Comparison of ENCODE assay signal across 20 mouse cellular contexts in genomic region chr16:97428026-97428425, GRCm38 (mm10). TPM values are rescaled to one million over a fixed set of nuclear protein-coding genes. Genes with fewer than 3 reads are reported as not detected.
A peak's percentile ranks its signal among the peaks of the same experiment; 100 is the strongest.
DNase-seq lines count a peak whose midpoint lies in the region; TF ChIP-seq lines count a peak whose summit lies in the region.
"Had no signal": no experiment of that assay in that cellular context is flagged by ENCODE, and none has a peak within 500 bp of the region (broad histone marks: within the 10 kb centered on the region; RNA-seq: fewer than 3 reads in every experiment).

No protein-coding gene starts in this region.

- TF ChIP-seq POLR2A in brain, embryonic 14.5 days (IDR thresholded peaks at IDR 0.05; ENCODE audit: borderline replicate concordance, extremely low read depth, insufficient read depth, insufficient read length, poor library complexity, severe bottlenecking): no peak

- DNase-seq in cerebellum, postnatal 14 days: peak; percentile 65 to 68
- DNase-seq in cerebellum, postnatal 36 days: no peak
- DNase-seq in left cerebral cortex, postnatal 4 days: peak; percentile 6
- no peak for DNase-seq in left cerebral cortex, adult 9 months (ENCODE audit: low spot score in 2 of 2)
- DNase-seq in brain, embryonic 14.5 days (ENCODE audit: low read depth): peak; percentile 6
- peak; percentile 57 for DNase-seq in gonadal fat pad, adult 2 months (ENCODE audit: low read depth)
- DNase-seq in testis, postnatal 10 days (ENCODE audit: low spot score): no peak
- DNase-seq in adrenal gland, adult 2 months: no peak
- DNase-seq: adrenal gland, postnatal 10 days; adrenal gland, postnatal 25 days; cerebellum, adult 11-12 months; cerebellum, adult 2 months; cerebellum, adult 9-10 months; embryo, embryonic 11 days; forebrain, postnatal 0 days had no signal

- no peak for TF ChIP-seq CTCF in brain, embryonic 14.5 days (IDR thresholded peaks at IDR 0.05; ENCODE audit: borderline replicate concordance, extremely low read depth, insufficient read depth, insufficient read length)

- intact Hi-C loops in left cerebral cortex, postnatal 4 days (cut with DNase I): no loop called here

RNA-seq across cellular contexts. Expression of gene Mx1, which starts 34.7 kb away (rescaled TPM):
- 1 to 10 TPM in 1 of 2 experiments, under 1 TPM in 1; 0.38 to 2.2 TPM for total RNA-seq in left cerebral cortex, postnatal 4 days (2021)
- 0.09 and 0.21 TPM in 2 replicates for polyA plus RNA-seq in brain, embryonic 14.5 days (2012; rRNA removed)
- 0.72 and 0.96 TPM in 2 replicates for polyA plus RNA-seq in gonadal fat pad, adult 2 months (2012; rRNA removed)
- total RNA-seq in adrenal gland, adult 2 months (2021): 1 to 10 TPM; 2.2 to 2.7 TPM
- 0.12 and 0.34 TPM in 2 replicates for polyA plus RNA-seq in adrenal gland, adult 2 months (2012; rRNA removed)
- polyA plus RNA-seq: embryonic facial prominence, embryonic 11.5 days; erythroblast, embryonic 14.5 days; forebrain, embryonic 11.5 days; forebrain, embryonic 13.5 days; forebrain, embryonic 15.5 days had no signal

Comparison
In these comparisons a context has a peak if more than half of its experiments do, and no peak if none do; other contexts are left out.
1. DNase-seq: peak in cerebellum, postnatal 14 days (2 of 2), left cerebral cortex, postnatal 4 days (single experiment), brain, embryonic 14.5 days (single experiment) and gonadal fat pad, adult 2 months (single experiment); none in cerebellum, postnatal 36 days (0 of 2), left cerebral cortex, adult 9 months (0 of 2), testis, postnatal 10 days (single experiment) and adrenal gland, adult 2 months (single experiment).